Mouse (Mus musculus) left cerebral cortex, postnatal 25 days (tissue): ENCODE results near the gene Muc13. TPM values are rescaled to one million over a fixed set of nuclear protein-coding genes. Genes with fewer than 3 reads are reported as not detected.
A peak's percentile ranks its signal among the peaks of the same experiment; 100 is the strongest.

Experiments
- DNase-seq, 2 experiments: peaks; one replicate each; pipeline ENCODE4 v3.0.0; 2022; ENCODE audit warnings: low spot score in 2 of 2, mixed read lengths in 1 of 2
- intact Hi-C: fragments of 180-260 bp; cut with DNase I; formaldehyde crosslinking; loops from one replicate; pipeline ENCODE4 v1.15.1; 2025
- total RNA-seq, 2 experiments: library from RNA; stranded (reverse); gene quantifications; 2 replicates each; pipeline ENCODE4 v1.2.3; 2021

Gene Muc13
- total RNA-seq, 2 experiments from 2014 or later: 0.16 TPM; not detected in 1

GRCm38 (mm10) chr16:33768491-33769278, 25.2 kb upstream of the Muc13 start:
- DNase-seq: peak in 1 of 2 experiments; percentile 57
- intact Hi-C loops: no loop called here

GRCm38 (mm10) chr16:33769848-33770247, 24.0 kb upstream of the Muc13 start:
- intact Hi-C loops: no loop called here

GRCm38 (mm10) chr16:33770778-33771454, 22.9 kb upstream of the Muc13 start:
- intact Hi-C loops: no loop called here
- DNase-seq: no peak

More at GRCm38 (mm10) chr16:33769848-33770247, 24.0 kb upstream of the Muc13 start:
- DNase-seq: peak in 1 of 2 experiments; percentile 38

- intact Hi-C loops: no loop called here
- DNase-seq: no peak
Measured at GRCm38 (mm10) chr16:33772809-33773208, 21.0 kb upstream of the Muc13 start.

- intact Hi-C loops: no loop called here
- DNase-seq: no peak
Measured at GRCm38 (mm10) chr16:33774972-33775371, 18.9 kb upstream of the Muc13 start.

- DNase-seq: no peak
- intact Hi-C loops: no loop called here
Measured at GRCm38 (mm10) chr16:33775733-33776335, 18.0 kb upstream of the Muc13 start.

GRCm38 (mm10) chr16:33776766-33777529, 16.9 kb upstream of the Muc13 start:
- intact Hi-C loops: no loop called here
- DNase-seq: no peak

GRCm38 (mm10) chr16:33777607-33778006, 16.2 kb upstream of the Muc13 start:
- no peak for DNase-seq
- intact Hi-C loops: no loop called here

GRCm38 (mm10) chr16:33781789-33782728, 11.8 kb upstream of the Muc13 start:
- DNase-seq: no peak
- intact Hi-C loops: no loop called here

GRCm38 (mm10) chr16:33782729-33783091, 11.1 kb upstream of the Muc13 start:
- intact Hi-C loops: no loop called here

GRCm38 (mm10) chr16:33784547-33784946, 9.3 kb upstream of the Muc13 start:
- DNase-seq: no peak

More at GRCm38 (mm10) chr16:33782729-33783091, 11.1 kb upstream of the Muc13 start:
- no peak for DNase-seq

GRCm38 (mm10) chr16:33785092-33785704, 8.6 kb upstream of the Muc13 start:
- no peak for DNase-seq
- intact Hi-C loops: no loop called here

More at GRCm38 (mm10) chr16:33784547-33784946, 9.3 kb upstream of the Muc13 start:
- intact Hi-C loops: no loop called here

GRCm38 (mm10) chr16:33786657-33787390, 7.0 kb upstream of the Muc13 start:
- intact Hi-C loops: no loop called here
- no peak for DNase-seq

- intact Hi-C loops: no loop called here
- DNase-seq: no peak
Measured at GRCm38 (mm10) chr16:33795106-33795505, 1.3 kb downstream of the Muc13 start.

- intact Hi-C loops: no loop called here
- DNase-seq: no peak
Measured at GRCm38 (mm10) chr16:33795887-33796286, 2.0 kb downstream of the Muc13 start.

- intact Hi-C loops: no loop called here
- DNase-seq: no peak
Measured at GRCm38 (mm10) chr16:33796756-33797155, 2.9 kb downstream of the Muc13 start.

GRCm38 (mm10) chr16:33797860-33798259, 4.0 kb downstream of the Muc13 start:
- intact Hi-C loops: loop anchor here (1.0 kb wide), 1 partner anchor 53 kb away; no protein-coding TSS in a partner anchor
- peak; percentile 50 to 51 for DNase-seq

GRCm38 (mm10) chr16:33810002-33810401, 16.2 kb downstream of the Muc13 start:
- DNase-seq: no peak
- intact Hi-C loops: no loop called here
